Mouse (Mus musculus) heart, postnatal 0 days (tissue): ENCODE results near the gene Gm10643.

Experiments
- CTCF ChIP-seq: IDR thresholded peaks from 2 replicates; pipeline ENCODE4 v1.5.1; 2016; ENCODE audit warnings: antibody characterized with exemption, control low read depth, low read depth
- EP300 ChIP-seq: IDR thresholded peaks from 2 replicates; pipeline ENCODE4 v1.6.1; 2016; ENCODE audit warnings: antibody characterized with exemption, low read depth

GRCm38 (mm10) chr8:84106216-84107040, 41.5 kb upstream of the Gm10643 start:
- TF ChIP-seq EP300 (no peak), CTCF (no peak)
